Mouse (Mus musculus) olfactory bulb, adult 2 months (tissue): ENCODE results near the gene Atg4c.

Experiments
- CTCF ChIP-seq: fragments of 200-500 bp; IDR thresholded peaks from 2 replicates; pipeline ENCODE4 v1.5.1; 2012; ENCODE audit warnings: low read depth, mild to moderate bottlenecking, low read length, moderate library complexity; ENCODE audit not compliant: insufficient read depth
- POLR2A ChIP-seq: fragments of 200-500 bp; IDR thresholded peaks from 2 replicates; pipeline ENCODE4 v1.6.1; 2012; ENCODE audit warnings: mild to moderate bottlenecking, low read depth, low read length, moderate library complexity; ENCODE audit not compliant: insufficient read depth

DNA sequence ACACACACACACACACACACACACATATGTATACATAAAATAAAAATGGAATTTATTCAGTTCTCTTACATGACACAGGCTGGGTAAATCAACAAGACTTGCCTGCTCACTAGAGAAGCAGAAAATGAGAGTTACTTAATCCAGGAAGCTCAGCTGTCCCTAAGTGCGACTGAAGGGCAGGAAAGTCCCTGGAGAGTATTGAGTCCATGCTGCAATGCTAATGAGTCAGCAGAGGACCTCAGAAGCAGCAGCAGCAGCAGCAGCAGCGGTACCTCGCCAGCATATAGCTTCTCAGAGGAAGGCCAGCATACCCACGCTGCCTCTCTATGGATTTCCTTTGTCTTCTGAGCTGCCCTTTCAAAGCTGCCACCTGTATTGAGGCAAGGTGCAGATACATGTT lies 30.2 kb upstream of the Atg4c start:
- TF ChIP-seq CTCF: no peak
- TF ChIP-seq POLR2A: no peak
